In the genomic region with DNA sequence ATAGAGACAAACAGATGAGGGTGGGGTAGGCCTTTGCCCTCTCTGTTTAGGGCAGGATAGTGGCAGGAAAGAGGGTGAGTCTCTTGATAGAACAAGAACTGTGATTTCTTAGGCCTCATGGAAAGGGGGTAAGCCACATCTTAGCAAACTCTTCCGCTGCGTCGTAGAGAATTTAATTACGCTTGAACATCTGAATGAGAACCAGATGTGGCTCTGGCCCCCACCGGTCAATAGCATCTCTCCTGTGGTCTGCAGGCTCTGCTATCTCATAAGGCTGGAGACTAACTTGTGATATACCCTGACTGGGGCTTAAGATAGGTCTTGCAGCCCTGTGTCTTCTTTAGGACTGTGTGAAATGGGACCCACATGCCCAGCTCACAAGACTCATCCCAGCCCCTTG, we compare ENCODE assay signal across 25 mouse cellular contexts. TPM values are rescaled to one million over a fixed set of nuclear protein-coding genes. Genes with fewer than 3 reads are reported as not detected.
DNase-seq lines count a peak whose midpoint lies in the region; ATAC-seq and TF ChIP-seq lines count a peak whose summit lies in the region.
"Had no signal": no experiment of that assay in that cellular context is flagged by ENCODE, and none has a peak within 500 bp of the region (broad histone marks: within the 10 kb centered on the region; RNA-seq: fewer than 3 reads in every experiment).

No protein-coding gene starts in this region.

- 25% methylated on average over 5 of the region's 5 CpGs for WGBS in embryonic facial prominence, embryonic 12.5 days
- 30% methylated on average over 5 of the region's 5 CpGs for WGBS in limb, embryonic 14.5 days
- WGBS in heart, embryonic 12.5 days, result 63% methylated on average over 5 of the region's 5 CpGs

- H3K9me3 ChIP-seq in embryonic facial prominence, embryonic 12.5 days, result no peaks in the 10 kb centered on the region
- H3K9me3 ChIP-seq in limb, embryonic 14.5 days (ENCODE audit: control insufficient read depth, low read length), result no peaks in the 10 kb centered on the region
- H3K9me3 ChIP-seq in heart, embryonic 12.5 days (replicated peaks), result no peaks in the 10 kb centered on the region
- H3K9me3 ChIP-seq: forebrain, embryonic 12.5 days; G1E; heart, embryonic 13.5 days; intestine, embryonic 15.5 days had no signal

- no peak overlapping the region for H3K9ac ChIP-seq in embryonic facial prominence, embryonic 12.5 days
- H3K9ac ChIP-seq in limb, embryonic 14.5 days (ENCODE audit: low read depth, low read length, severe bottlenecking), result no peak overlapping the region
- no peak overlapping the region for H3K9ac ChIP-seq in heart, embryonic 12.5 days
- H3K9ac ChIP-seq: forebrain, embryonic 12.5 days; forebrain, postnatal 0 days; heart, embryonic 13.5 days; hindbrain, embryonic 14.5 days; intestine, embryonic 15.5 days had no signal

- H3K27me3 ChIP-seq in embryonic facial prominence, embryonic 12.5 days, result peaks cover 6% of the 10 kb centered on the region
- H3K27me3 ChIP-seq in limb, embryonic 14.5 days (ENCODE audit: control insufficient read depth, insufficient read depth, low read length), result no peaks in the 10 kb centered on the region
- peaks cover 65% of the 10 kb centered on the region for H3K27me3 ChIP-seq in heart, embryonic 12.5 days (replicated peaks)
- H3K27me3 ChIP-seq: intestine, embryonic 15.5 days had no signal

- no peak overlapping the region for H3K4me3 ChIP-seq in embryonic facial prominence, embryonic 12.5 days
- no peak overlapping the region for H3K4me3 ChIP-seq in limb, embryonic 14.5 days (replicated peaks; ENCODE audit: low read length)
- H3K4me3 ChIP-seq in heart, embryonic 12.5 days, result no peak overlapping the region
- H3K4me3 ChIP-seq: forebrain, embryonic 12.5 days; heart, adult 2 months; heart, embryonic 13.5 days; intestine, embryonic 15.5 days had no signal

- peak overlapping the region; percentile 31; the same call in 1 of the 2 replicates for H3K27ac ChIP-seq in embryonic facial prominence, embryonic 12.5 days
- no peak overlapping the region for H3K27ac ChIP-seq in limb, embryonic 14.5 days (replicated peaks; ENCODE audit: low read depth, low read length)
- no peak overlapping the region for H3K27ac ChIP-seq in heart, embryonic 12.5 days (ENCODE audit: poor library complexity, severe bottlenecking)
- H3K27ac ChIP-seq: forebrain, embryonic 12.5 days; heart, adult 2 months; heart, embryonic 13.5 days; hindbrain, embryonic 14.5 days; intestine, embryonic 15.5 days had no signal

- H3K4me1 ChIP-seq in embryonic facial prominence, embryonic 12.5 days, result peaks cover 44% of the 10 kb centered on the region
- H3K4me1 ChIP-seq in limb, embryonic 14.5 days (ENCODE audit: control insufficient read depth, insufficient read depth, low read length), result peaks cover 13% of the 10 kb centered on the region
- peaks cover 61% of the 10 kb centered on the region for H3K4me1 ChIP-seq in heart, embryonic 12.5 days (replicated peaks)

- intact Hi-C loops in left cerebral cortex, postnatal 10 days (cut with DNase I), result no loop called here

- DNase-seq in embryo, embryonic 10 days (ENCODE audit: low spot score), result peak; percentile 59
- DNase-seq in embryo, embryonic 9.5 days (ENCODE audit: extremely low spot score), result no peak
- peak; percentile 61 for DNase-seq in embryo, embryonic 10.5 days (ENCODE audit: low spot score)
- peak; percentile 46 for DNase-seq in limb, embryonic 14.5 days (ENCODE audit: low spot score)
- DNase-seq in left cerebral cortex, postnatal 10 days (ENCODE audit: extremely low spot score in 1 of 2, low spot score in 2 of 2), result no peak
- DNase-seq: adrenal gland, postnatal 10 days; B cell, adult 2 months; cerebellum, adult 11-12 months; cerebellum, adult 9-11 months; cerebellum, postnatal 36 days; forebrain, postnatal 0 days; gastrocnemius, postnatal 14 days; heart, adult 2 months; heart, postnatal 4 days had no signal

- no peak overlapping the region for H3K4me2 ChIP-seq in embryonic facial prominence, embryonic 12.5 days (replicated peaks)
- no peak overlapping the region for H3K4me2 ChIP-seq in limb, embryonic 14.5 days (replicated peaks; ENCODE audit: low read depth, low read length, severe bottlenecking)
- no peak overlapping the region for H3K4me2 ChIP-seq in heart, embryonic 12.5 days
- H3K4me2 ChIP-seq: forebrain, embryonic 12.5 days; heart, embryonic 13.5 days; hindbrain, embryonic 14.5 days; intestine, embryonic 15.5 days had no signal

- ATAC-seq in embryonic facial prominence, embryonic 12.5 days (ENCODE audit: insufficient number of reproducible peaks, insufficient read depth, low FRiP score, low TSS enrichment), result no peak
- ATAC-seq in limb, embryonic 14.5 days (ENCODE audit: low FRiP score, low read depth), result no peak
- no peak for ATAC-seq in heart, embryonic 12.5 days (ENCODE audit: insufficient number of reproducible peaks, low FRiP score)
- ATAC-seq: CD4-positive, CD25-positive, alpha-beta regulatory T cell, adult 4 months; forebrain, postnatal 0 days; intestine, embryonic 15.5 days had no signal

- TF ChIP-seq POLR2A in limb, embryonic 14.5 days (IDR thresholded peaks at IDR 0.05; ENCODE audit: borderline replicate concordance, extremely low read depth, insufficient read depth, insufficient read length), result no peak

- no peaks in the 10 kb centered on the region for H3K36me3 ChIP-seq in embryonic facial prominence, embryonic 12.5 days
- no peaks in the 10 kb centered on the region for H3K36me3 ChIP-seq in limb, embryonic 14.5 days (ENCODE audit: control insufficient read depth, insufficient read depth, low read length)
- no peaks in the 10 kb centered on the region for H3K36me3 ChIP-seq in heart, embryonic 12.5 days
- H3K36me3 ChIP-seq: forebrain, embryonic 12.5 days; G1E; heart, embryonic 13.5 days; intestine, embryonic 15.5 days had no signal

RNA-seq across cellular contexts. Expression of a gene that starts 15.9 kb away (rescaled TPM):
- polyA plus RNA-seq in embryonic facial prominence, embryonic 12.5 days (2016; fragmentation: Nextera tagmentation; extraction: Ambion mirVana), result 20.5 and 21.6 TPM in 2 replicates
- polyA plus RNA-seq in limb, embryonic 14.5 days (2012; rRNA removed), result 31.7 and 39.1 TPM in 2 replicates
- polyA plus RNA-seq in limb, embryonic 14.5 days (2014; fragmentation: Nextera tagmentation; extraction: Ambion mirVana), result 6.5 and 9.3 TPM in 2 replicates
- 3.2 TPM in 2 replicates for polyA plus RNA-seq in heart, embryonic 12.5 days (2016; fragmentation: Nextera tagmentation; extraction: Ambion mirVana)
- 1 to 10 TPM; 2.9 to 3.7 TPM for total RNA-seq in left cerebral cortex, postnatal 10 days (2021)
- polyA plus RNA-seq: CD4-positive, CD25-positive, alpha-beta regulatory T cell, adult 4 months had no signal

RNA-seq across cellular contexts. Expression of a gene that starts 33.7 kb away (rescaled TPM):
- 0.43 TPM in 1 of 2 replicates, not detected in the other for polyA plus RNA-seq in embryonic facial prominence, embryonic 12.5 days (2016; fragmentation: Nextera tagmentation; extraction: Ambion mirVana)
- polyA plus RNA-seq in limb, embryonic 14.5 days (2012; rRNA removed), result not detected in 2 replicates
- not detected in 2 replicates for polyA plus RNA-seq in limb, embryonic 14.5 days (2014; fragmentation: Nextera tagmentation; extraction: Ambion mirVana)
- not detected in 2 replicates for polyA plus RNA-seq in heart, embryonic 12.5 days (2016; fragmentation: Nextera tagmentation; extraction: Ambion mirVana)
- not detected for total RNA-seq in left cerebral cortex, postnatal 10 days (2021)
- total RNA-seq: adrenal gland, postnatal 10 days; forebrain, postnatal 0 days; G1E; gastrocnemius, adult 18-20 months; gastrocnemius, postnatal 14 days; heart, adult 2 months; heart, postnatal 4 days had no signal
- polyA plus RNA-seq: forebrain, embryonic 12.5 days; forebrain, postnatal 0 days; G1E; gonadal fat pad, adult 2 months; heart, adult 2 months; heart, embryonic 13.5 days; heart, postnatal 0 days; hindbrain, embryonic 14.5 days; intestine, embryonic 15.5 days had no signal

Comparison
In these comparisons a context has a peak if more than half of its experiments do, and no peak if none do; other contexts are left out.
1. DNase-seq: peak in embryo, embryonic 10 days (single experiment), embryo, embryonic 10.5 days (single experiment) and limb, embryonic 14.5 days (single experiment); none in embryo, embryonic 9.5 days (single experiment) and left cerebral cortex, postnatal 10 days (0 of 2).